Mouse (Mus musculus): ENCODE data around the gene Rnf220. TPM values are rescaled to one million over a fixed set of nuclear protein-coding genes. Genes with fewer than 3 reads are reported as not detected.

The Rnf220 gene
- total and polyA plus RNA-seq, 3 experiments = 64.4 to 117 (median 86.8) TPM

GRCm38 (mm10) chr4:117438919-117439318 lies 57.9 kb downstream of the Rnf220 start:
- Histone ChIP-seq H3K9me3 (replicated peaks; ENCODE audit: low read length) (no peaks in the 10 kb centered on the region), H3K4me2 (ENCODE audit: insufficient read depth, low read depth, poor library complexity, severe bottlenecking) (no peak overlapping the region), H3K4me3 (replicated peaks in 1 of 3; ENCODE audit: low read depth in 2 of 3, low read length in 2 of 3, poor library complexity in 1 of 3) (no peak overlapping the region), H3K4me1 (ENCODE audit: control insufficient read depth in 1 of 2, insufficient read depth in 2 of 2) (peaks cover 5 to 8% of the 10 kb centered on the region in 2 experiments; a peak in 2 of 4 replicates), H3K9ac (ENCODE audit: insufficient read depth, low read depth) (no peak overlapping the region), H3K27ac (ENCODE audit: insufficient read depth, low read depth) (no peak overlapping the region), H3K79me2 (replicated peaks; ENCODE audit: control insufficient read depth, extremely low read depth, insufficient read depth, poor library complexity, severe bottlenecking) (no peaks in the 10 kb centered on the region), H3K36me3 (replicated peaks in 1 of 2; ENCODE audit: control insufficient read depth in 1 of 2, insufficient read depth in 1 of 2, low read length in 1 of 2) (no peaks in the 10 kb centered on the region), H3K27me3 (replicated peaks) (no peaks in the 10 kb centered on the region)
- no peak for DNase-seq (ENCODE audit: extremely low read depth)
- TF ChIP-seq IRF4 (IDR thresholded peaks at IDR 0.05; ENCODE audit: low read depth, low read length) = no peak
- TF ChIP-seq MAFK (IDR thresholded peaks at IDR 0.05; ENCODE audit: insufficient replicate concordance, low read length) = no peak
- no peak for TF ChIP-seq SMC3 (IDR thresholded peaks at IDR 0.05; ENCODE audit: low read depth, low read length)
- TF ChIP-seq MAZ (IDR thresholded peaks at IDR 0.05; ENCODE audit: low read depth, low read length) = no peak
- no peak for TF ChIP-seq E2F4 (IDR thresholded peaks at IDR 0.05; ENCODE audit: insufficient replicate concordance, low read depth, low read length)
- no peak for TF ChIP-seq RAD21 (IDR thresholded peaks at IDR 0.05; ENCODE audit: low read depth, low read length)
- dilution Hi-C loops (cut with MboI; ENCODE audit: extremely low pct_ligation_motif_present, extremely low pct_unique_long_range_greater_than_20kb, low sequenced_read_pairs) (no loop called here), in situ Hi-C loops (cut with MboI; ENCODE audit: low pct_ligation_motif_present, low pct_unique_long_range_greater_than_20kb, low sequenced_read_pairs) (no loop called here)

- Histone ChIP-seq H3K4me2 (ENCODE audit: insufficient read depth, low read depth, poor library complexity, severe bottlenecking) (no peak overlapping the region), H3K4me1 (ENCODE audit: control insufficient read depth in 1 of 2, insufficient read depth in 2 of 2) (peaks cover 5 to 7% of the 10 kb centered on the region in 2 experiments; a peak in 2 of 4 replicates), H3K9me3 (replicated peaks; ENCODE audit: low read length) (no peaks in the 10 kb centered on the region), H3K79me2 (replicated peaks; ENCODE audit: control insufficient read depth, extremely low read depth, insufficient read depth, poor library complexity, severe bottlenecking) (no peaks in the 10 kb centered on the region), H3K9ac (ENCODE audit: insufficient read depth, low read depth) (no peak overlapping the region), H3K27me3 (replicated peaks) (no peaks in the 10 kb centered on the region), H3K27ac (ENCODE audit: insufficient read depth, low read depth) (no peak overlapping the region), H3K4me3 (replicated peaks in 1 of 3; ENCODE audit: low read depth in 2 of 3, low read length in 2 of 3, poor library complexity in 1 of 3) (no peak overlapping the region), H3K36me3 (replicated peaks in 1 of 2; ENCODE audit: control insufficient read depth in 1 of 2, insufficient read depth in 1 of 2, low read length in 1 of 2) (no peaks in the 10 kb centered on the region)
- TF ChIP-seq EP300 (IDR thresholded peaks at IDR 0.05; ENCODE audit: low read length) (no peak), E2F4 (IDR thresholded peaks at IDR 0.05; ENCODE audit: insufficient replicate concordance, low read depth, low read length) (no peak), NELFE (IDR thresholded peaks at IDR 0.05; ENCODE audit: low read depth, low read length) (no peak), MXI1 (IDR thresholded peaks at IDR 0.05; ENCODE audit: low read depth, low read length) (no peak), MEF2A (IDR thresholded peaks at IDR 0.05; ENCODE audit: borderline replicate concordance, low read depth, low read length) (no peak), KAT2A (IDR thresholded peaks at IDR 0.05; ENCODE audit: insufficient replicate concordance, low read length) (no peak), HCFC1 (IDR thresholded peaks at IDR 0.05; ENCODE audit: low read depth, low read length) (no peak), MAZ (IDR thresholded peaks at IDR 0.05; ENCODE audit: low read depth, low read length) (no peak), CHD2 (IDR thresholded peaks at IDR 0.05; ENCODE audit: low read length) (no peak), ZKSCAN1 (IDR thresholded peaks at IDR 0.05; ENCODE audit: borderline replicate concordance, low read depth, low read length) (no peak), BHLHE40 (IDR thresholded peaks at IDR 0.05; ENCODE audit: low read depth, low read length) (no peak), CTCF (conservative IDR thresholded peaks at IDR 0.05 in 1 of 2, IDR thresholded peaks at IDR 0.05 in 1 of 2; ENCODE audit: low read depth in 2 of 2, low read length in 2 of 2) (no peak), ELF1 (IDR thresholded peaks at IDR 0.05; ENCODE audit: low read depth, low read length) (no peak), POLR2A (IDR thresholded peaks at IDR 0.05; ENCODE audit: low read depth, low read length) (no peak)
- dilution Hi-C loops (cut with MboI; ENCODE audit: extremely low pct_ligation_motif_present, extremely low pct_unique_long_range_greater_than_20kb, low sequenced_read_pairs) (no loop called here), in situ Hi-C loops (cut with MboI; ENCODE audit: low pct_ligation_motif_present, low pct_unique_long_range_greater_than_20kb, low sequenced_read_pairs) (no loop called here)
- no peak for DNase-seq (ENCODE audit: extremely low read depth)
Observed at GRCm38 (mm10) chr4:117438064-117438463, 58.8 kb downstream of the Rnf220 start.

Measured in CH12.LX (cell line).